Mouse (Mus musculus) brown adipose tissue, adult 24 weeks (tissue): ENCODE data around the gene Gm3854. TPM values are rescaled to one million over a fixed set of nuclear protein-coding genes. Genes with fewer than 3 reads are reported as not detected.
A peak's percentile ranks its signal among the peaks of the same experiment; 100 is the strongest.
"Not testable (repeated sequence)": the region's sequence is repeated elsewhere in the genome, so short reads cannot be mapped to it uniquely, and the experiment has no call there.

Experiments used
- H3K27ac ChIP-seq: fragments of 200-500 bp; replicated peaks from 2 replicates; pipeline ENCODE4 v1.5.1; 2012; ENCODE audit warnings: low read depth, mild to moderate bottlenecking, low read length
- H3K4me1 ChIP-seq: fragments of 200-500 bp; 2 replicates; pipeline ENCODE4 v1.6.1; 2012; ENCODE audit warnings: low read length, mixed read lengths; ENCODE audit not compliant: control insufficient read depth, insufficient read depth, insufficient read length
- H3K4me3 ChIP-seq: fragments of 200-500 bp; 2 replicates; pipeline ENCODE4 v1.5.1; 2012; ENCODE audit warnings: low read depth, mild to moderate bottlenecking, low read length, moderate library complexity; ENCODE audit not compliant: insufficient read depth
- polyA plus RNA-seq: library from polyadenylated mRNA; stranded (reverse); fragments of >200 nt; gene quantifications from 2 replicates; pipeline ENCODE4 v1.2.4, GENCODE M21; 2012; ENCODE audit not compliant: missing spikeins, insufficient read depth, insufficient read length

Gene Gm3854
- 0.36 TPM in 1 of 2 replicates, not detected in the other for polyA plus RNA-seq

DNA sequence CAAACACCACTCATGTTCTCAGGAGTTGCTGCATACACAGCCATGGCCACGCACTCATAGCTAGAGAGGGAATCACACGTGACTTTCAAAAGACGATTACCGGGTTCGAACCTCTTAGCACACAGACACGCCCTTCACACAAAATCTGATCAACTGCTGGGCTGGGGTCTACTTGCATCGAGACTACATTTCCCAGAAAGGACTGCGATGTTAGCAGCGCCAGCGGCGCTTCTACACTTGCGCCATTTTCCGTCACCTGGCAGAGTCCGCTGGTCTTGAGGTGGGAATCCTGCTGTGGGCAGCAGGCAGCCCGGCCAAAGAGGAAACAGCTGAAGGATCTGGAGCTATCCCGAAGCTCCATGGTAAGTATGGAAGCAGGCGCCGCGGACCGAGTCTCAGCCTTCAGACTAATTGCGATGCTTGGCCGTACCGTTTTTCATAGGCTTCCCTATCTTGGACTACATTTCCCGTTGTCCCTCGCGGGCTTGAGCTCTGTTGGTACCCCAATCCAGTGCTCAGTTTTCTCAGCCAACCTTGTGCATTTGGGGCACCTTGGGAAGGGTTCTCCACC is at the start of gene Gm3854:
Gene Gm3854, plus strand, starts transcription at position 259 of the 571 bp plus-strand sequence.
- Histone ChIP-seq H3K4me3 (peak within 1 kb of the TSS; percentile 81), H3K27ac (no peak within 1 kb of the TSS)

DNA sequence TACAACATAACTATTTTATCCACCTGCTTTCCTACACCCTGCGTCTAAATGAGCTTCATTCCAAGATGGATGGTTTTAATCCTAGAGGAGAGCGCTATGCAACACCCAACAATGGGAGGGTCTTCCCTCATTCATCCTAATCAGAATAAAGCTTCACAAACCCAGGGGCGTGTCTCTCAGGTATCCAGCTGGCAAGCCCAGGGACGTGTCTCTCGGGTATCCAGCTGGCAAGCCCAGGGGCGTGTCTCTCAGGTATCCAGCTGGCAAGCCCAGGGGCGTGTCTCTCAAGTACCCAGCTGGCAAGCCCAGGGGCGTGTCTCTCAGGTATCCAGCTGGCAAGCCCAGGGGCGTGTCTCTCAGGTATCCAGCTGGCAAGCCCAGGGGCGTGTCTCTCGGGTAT is 42.8 kb upstream of the Gm3854 start:
- not testable (repeated sequence) for H3K27ac ChIP-seq, H3K4me3 ChIP-seq, H3K4me1 ChIP-seq

More for the DNA sequence above, at the start of gene Gm3854:
- H3K4me1 ChIP-seq: no peaks in the 10 kb centered on the region

DNA sequence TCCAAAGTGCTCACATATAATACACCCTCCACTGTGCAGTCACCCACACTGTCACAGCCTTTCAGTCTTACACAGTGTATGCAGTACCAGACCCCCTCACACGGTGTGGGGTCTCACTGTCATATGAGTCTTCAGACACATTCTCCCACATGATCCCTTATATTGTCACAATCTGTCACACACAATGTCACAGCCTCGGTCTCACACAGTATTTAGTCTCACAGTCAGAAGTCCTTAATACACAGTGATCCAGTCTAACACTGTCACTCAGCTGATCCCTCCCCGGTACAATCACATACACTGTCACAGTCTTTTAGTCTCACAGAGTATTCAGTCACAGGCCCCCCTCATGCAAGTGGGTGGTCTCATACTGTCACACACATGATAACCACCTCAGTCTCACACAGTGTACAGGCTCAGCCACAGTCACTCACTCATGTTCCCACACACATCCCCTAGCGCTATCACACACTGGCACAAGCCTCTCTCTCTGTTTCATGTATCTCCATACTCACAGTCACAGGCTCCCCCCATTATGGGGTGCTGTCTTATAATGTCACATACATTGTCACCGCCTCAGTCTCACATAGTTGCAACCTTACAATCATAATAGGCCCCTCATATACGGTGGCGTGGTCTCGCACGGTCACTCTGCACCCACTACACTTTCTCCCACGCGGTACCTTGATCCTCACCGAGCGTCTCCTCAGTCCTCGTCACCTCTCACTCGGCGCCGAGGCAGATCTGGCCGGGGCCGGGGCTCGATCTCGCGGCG is 12.9 kb upstream of the Gm3854 start:
- Histone ChIP-seq H3K4me3 (peak overlapping the region; percentile 79), H3K4me1 (no peaks in the 10 kb centered on the region), H3K27ac (0 out of 2 replicates have a peak overlapping the region, but pooled peaks have one; percentile 9)

DNA sequence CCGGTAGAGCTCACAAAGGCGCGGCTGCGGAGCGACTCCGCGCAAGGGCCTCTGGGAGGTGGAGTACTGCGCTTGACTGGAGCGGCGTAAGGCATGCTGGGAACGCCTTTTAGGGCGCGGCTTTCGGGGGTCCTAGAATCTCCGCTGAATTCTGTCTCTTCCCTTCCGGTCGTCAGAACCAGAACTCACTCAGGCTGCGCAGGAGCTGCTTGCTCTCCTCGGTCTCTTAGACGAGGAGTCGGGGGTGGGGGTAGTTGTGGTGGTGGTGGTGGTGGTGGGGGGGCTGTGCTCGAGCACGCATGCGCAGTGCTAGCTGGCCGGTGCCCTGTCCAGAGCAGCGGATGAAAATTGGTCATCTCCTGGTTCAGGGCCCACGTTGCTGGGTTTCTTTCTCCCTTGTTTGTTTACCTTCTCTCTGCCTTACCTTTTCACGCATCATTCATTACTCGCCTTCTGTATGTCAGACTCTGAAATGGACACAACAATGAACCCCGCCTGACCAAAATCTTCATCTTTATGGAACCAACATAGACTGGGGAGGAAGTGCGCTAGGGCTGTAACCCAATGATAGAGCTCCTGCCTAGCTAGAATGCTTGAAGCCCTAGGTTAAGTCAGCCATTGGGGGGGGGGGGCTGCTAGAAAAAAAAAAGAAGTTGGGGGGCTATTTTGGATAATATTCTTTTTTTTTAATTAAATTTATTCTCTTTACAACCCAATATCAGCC is 12.2 kb upstream of the Gm3854 start, which contains the start of gene Zfp583:
Gene Zfp583, minus strand, starts transcription at position 53 of the 724 bp plus-strand sequence.
- H3K27ac ChIP-seq: 0 out of 2 replicates have a peak within 1 kb of the TSS, but pooled peaks have one; percentile 9
- no peaks in the 10 kb centered on the region for H3K4me1 ChIP-seq
- H3K4me3 ChIP-seq: peak within 1 kb of the TSS; percentile 79

DNA sequence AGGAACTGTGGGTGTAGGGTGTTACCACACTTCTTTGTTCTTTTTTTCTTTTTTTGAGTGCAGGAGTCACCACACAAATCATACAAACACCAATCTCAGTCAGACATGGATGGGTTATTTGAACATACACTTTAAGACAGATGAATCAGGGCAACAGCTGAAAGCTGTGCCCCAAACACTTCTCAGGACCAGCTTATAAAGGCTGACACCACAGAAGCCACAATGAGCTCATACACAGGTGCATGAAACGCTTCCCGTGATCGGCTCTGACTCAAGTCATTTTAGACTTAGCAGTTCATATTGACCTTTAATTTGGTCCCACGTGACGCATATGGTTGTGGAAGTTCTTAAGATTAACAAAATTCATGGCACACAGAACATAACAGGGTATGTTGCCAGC is 3.7 kb upstream of the Gm3854 start:
- Histone ChIP-seq H3K27ac (no peak overlapping the region), H3K4me1 (no peaks in the 10 kb centered on the region), H3K4me3 (no peak overlapping the region)

DNA sequence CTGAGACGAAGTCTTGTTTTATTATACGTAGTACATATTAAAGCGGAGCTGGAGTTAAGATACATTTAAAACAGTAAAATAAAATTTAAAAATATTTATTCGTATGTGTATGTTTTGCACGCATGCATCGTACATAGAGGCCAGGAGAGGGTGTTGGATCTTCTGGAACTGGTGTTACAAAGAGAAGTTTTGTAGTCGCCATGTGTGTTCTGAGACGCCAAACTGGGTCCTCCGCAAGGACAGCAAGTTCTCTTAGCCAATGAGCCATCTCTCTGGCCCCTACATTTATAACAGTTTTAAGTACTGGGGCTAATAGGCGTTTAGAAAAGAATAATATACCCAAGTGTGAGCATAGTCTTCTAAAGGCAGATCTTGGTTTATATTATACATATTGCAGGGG is 565 bp downstream of the Gm3854 start:
- no peaks in the 10 kb centered on the region for H3K4me1 ChIP-seq

DNA sequence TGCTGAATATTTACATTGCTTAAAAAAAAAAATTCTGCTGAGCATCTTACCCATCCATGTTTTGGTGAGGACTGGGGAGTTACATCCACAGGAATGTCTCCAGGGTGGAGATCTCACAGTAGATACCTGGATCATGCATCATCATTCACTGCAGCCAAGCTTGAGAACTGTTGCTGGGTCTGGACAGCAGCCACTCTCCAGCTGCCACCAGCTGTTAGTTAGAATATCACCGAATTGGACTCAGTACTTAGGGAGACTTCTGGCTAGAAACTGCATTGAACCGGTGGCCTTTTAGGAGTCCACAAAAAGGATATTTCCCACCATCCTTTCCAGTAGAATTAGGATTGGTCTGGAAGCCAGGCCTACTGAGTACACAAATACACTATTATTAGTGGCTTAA is 14.6 kb downstream of the Gm3854 start:
- Histone ChIP-seq H3K27ac (no peak overlapping the region), H3K4me3 (no peak overlapping the region), H3K4me1 (no peaks in the 10 kb centered on the region)

More for the DNA sequence above, 565 bp downstream of the Gm3854 start:
- Histone ChIP-seq H3K4me3 (peak overlapping the region; percentile 81), H3K27ac (no peak overlapping the region)

DNA sequence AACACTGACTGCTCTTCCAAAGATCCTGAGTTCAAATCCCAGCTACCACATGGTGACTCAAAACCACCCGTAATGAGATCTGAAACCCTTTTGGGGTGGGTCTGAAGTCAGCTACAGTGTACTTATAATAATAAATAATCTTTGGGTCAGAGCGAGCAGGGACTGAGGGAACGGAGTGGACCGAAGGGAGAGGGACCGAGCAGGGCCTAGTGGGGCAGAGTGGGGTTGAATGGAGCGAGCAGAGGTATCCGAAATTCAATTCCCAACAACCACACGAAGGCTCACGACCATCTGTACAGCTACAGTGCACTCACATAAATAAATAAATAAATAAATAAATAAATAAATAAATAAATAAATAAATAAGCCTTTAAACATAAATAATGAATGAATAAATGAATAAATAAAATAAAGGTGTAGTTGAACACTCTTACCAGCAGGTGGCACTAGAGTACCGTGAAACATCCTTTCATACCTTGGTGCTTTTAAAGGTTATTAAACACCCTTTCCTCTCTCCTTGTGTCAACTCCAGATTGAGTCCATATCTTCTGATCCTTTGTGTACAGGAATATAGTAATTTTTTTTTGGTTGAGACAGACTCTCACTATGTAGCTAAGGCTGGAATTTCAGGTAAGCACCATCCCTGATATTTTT is 15.5 kb downstream of the Gm3854 start:
- H3K4me3 ChIP-seq: no peak overlapping the region
- H3K4me1 ChIP-seq: peaks cover 5% of the 10 kb centered on the region
- H3K27ac ChIP-seq: no peak overlapping the region

DNA sequence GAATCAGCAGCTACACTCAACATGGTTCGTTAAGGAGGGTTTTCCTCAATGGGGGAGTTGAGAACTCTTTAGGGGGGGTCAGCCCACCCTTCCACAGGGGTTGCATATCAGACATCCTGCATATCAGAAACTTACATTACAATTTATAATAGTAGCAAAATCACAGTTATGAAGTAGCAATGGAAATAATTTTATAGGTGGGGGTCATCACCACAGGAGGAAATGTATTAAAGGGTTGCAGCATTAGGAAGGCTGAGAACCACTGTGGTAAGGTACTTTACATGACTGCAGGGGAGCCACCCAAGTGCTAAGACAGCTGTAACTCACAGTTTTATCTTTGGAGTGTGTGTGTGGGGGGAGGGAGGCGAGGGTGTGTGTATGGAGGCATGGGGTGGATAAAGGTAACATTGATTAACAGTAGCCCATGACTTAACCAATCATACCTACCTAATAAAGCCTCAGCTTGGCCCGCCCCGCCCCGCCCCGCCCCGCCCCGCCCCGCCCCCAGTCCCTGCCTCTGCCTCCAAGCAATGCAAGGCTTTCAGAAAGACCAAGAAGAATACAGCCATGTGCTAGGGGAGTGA is 17.0 kb downstream of the Gm3854 start:
- Histone ChIP-seq H3K27ac (no peak overlapping the region), H3K4me3 (no peak overlapping the region), H3K4me1 (peaks cover 6% of the 10 kb centered on the region)

DNA sequence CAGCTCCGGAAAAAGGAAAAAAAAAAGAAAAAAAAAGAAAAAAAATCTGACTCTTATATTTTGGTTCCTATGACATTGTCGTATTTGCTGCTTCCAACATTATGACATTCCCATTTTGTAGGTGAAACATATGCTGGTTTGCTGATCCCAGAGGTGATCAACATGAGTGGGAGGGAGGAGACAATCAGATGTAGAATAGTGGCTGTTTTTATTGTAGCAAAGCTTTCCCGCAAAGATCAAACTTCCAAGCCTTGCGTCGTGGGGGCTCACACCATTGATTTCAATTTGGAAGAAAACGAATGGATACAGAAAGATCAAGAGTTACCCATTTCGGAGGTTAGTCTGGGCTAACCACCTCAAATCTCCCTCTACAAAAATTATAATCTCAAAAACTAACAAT is 18.2 kb downstream of the Gm3854 start:
- Histone ChIP-seq H3K4me1 (peaks cover 6% of the 10 kb centered on the region), H3K27ac (no peak overlapping the region), H3K4me3 (peak overlapping the region; percentile 66)

DNA sequence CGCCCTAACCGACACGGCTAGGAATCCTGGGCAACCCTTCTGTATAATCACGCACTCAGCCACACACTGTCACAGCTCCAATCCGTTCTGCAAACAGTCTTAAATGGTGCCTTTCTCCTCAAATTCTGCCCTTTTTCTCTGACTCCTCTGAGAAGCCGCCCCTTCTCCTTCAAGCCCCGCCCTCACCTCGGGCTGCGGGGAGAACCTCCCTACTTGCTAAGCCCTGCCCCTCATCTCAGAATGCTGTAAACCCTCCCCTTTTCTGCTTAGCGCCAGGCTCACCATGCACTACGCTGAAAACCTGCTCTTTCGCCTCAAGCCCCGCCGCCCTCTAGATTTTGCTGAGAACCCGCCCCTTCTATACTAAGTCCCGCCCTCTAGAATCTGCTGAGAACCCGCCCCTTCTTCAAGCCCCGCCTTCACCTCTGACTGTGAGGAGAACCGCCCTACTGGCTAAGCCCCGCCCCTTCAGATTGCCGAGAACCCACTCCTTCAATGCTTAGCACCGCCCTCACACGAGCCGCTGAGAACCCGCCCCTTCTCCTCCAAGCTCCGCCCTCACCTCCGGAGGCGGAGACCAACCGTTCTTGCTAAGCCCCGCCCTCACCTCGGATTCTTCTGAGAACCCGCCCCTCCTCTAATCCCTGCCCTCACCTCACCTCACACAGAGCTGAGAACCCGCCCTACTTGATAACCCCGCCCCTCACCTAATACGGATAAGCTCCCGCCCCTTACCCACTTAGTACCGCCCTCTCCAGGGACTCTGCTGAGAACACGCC is 18.9 kb downstream of the Gm3854 start:
- Histone ChIP-seq H3K27ac (0 out of 2 replicates have a peak overlapping the region, but pooled peaks have one; percentile 18), H3K4me3 (peak overlapping the region; percentile 95), H3K4me1 (peaks cover 6% of the 10 kb centered on the region)

DNA sequence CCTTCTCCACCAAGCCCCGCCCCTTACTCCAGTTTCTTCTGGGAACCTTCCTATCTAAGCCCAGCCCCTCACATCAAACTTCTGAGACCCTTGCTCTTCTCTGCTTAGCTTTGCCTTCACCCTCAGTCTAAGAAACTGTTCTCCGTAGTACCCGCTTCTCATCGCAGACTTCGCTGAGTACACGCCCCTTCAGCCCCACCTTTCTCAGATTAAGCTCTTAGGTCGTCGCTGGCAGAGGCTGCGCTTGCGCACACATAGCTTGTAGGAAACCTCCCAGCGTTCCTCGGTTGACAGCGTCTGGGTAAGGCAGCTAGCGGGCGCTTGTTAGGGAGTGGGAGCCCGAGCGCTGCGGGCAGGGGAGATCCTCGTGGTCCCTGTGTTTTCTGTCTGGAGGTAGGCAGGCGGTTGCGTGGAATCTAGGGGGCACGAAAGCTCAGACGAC is 19.5 kb downstream of the Gm3854 start, which contains the start of gene Zfp78:
Gene Zfp78, plus strand, starts transcription at position 234 of the 442 bp plus-strand sequence.
- Histone ChIP-seq H3K27ac (peak within 1 kb of the TSS; percentile 82), H3K4me3 (peak within 1 kb of the TSS; percentile 95), H3K4me1 (peaks cover 6% of the 10 kb centered on the region)

DNA sequence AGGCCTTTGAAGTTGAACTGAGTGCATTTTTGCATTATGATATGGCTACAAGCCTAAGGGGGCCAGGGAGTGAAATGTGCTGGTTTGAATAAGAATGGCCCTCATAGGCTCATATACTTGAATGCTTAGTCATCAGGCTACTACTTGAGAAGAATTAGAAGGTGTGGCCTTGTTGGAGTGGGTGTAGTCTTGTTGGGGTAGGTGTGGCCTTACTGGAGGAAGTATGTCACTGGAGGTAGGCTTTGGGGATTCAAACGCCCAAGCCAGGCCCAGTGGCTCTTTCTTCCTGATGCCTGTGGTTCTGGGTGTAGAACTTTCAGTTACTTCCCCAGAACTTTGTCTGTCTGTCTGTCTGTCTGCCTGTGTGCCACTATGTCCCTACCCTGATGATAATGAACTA is 21.2 kb downstream of the Gm3854 start:
- Histone ChIP-seq H3K4me3 (no peak overlapping the region), H3K4me1 (peaks cover 6% of the 10 kb centered on the region), H3K27ac (no peak overlapping the region)

DNA sequence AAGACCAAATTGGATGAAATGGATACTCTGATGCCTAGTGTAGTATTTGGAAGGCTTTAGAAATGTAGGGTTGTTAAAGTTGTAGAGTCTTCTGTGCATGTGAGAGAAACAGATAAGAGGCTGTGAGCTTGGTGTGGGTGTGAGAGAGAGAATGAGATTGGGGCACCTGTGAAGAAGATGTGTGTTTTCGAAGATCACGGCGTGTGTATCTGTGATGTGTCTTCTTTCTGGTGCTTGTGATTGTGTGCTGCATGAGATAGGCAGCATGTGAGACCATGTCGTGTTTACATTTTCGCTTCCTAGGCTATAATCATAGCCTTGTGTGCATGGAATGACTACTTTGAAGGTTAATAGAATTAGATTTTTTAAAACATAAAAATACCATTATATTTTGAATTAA is 23.6 kb downstream of the Gm3854 start:
- Histone ChIP-seq H3K27ac (no peak overlapping the region), H3K4me3 (no peak overlapping the region), H3K4me1 (peaks cover 6% of the 10 kb centered on the region)
